Mouse (Mus musculus): ENCODE results near the gene Focad.

DNA sequence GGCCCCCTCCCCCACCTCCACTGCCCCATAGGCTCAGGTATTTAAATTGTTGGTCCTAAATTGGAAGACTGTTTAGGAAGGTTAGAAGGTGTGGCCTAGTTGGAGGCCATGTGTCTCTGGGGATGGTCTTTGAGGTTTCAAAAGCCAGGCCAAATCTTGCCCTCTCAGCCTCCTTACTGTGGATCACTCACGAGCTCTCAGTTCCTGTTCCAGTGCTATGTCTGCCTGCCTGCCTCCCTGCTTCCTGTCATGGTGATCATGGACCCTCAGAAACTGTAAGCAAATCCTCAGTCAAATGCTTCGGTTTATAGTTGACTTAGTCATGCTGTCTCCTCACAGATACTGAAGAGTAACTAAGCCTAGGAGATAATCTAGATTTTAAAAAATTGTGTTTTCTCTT, 364.2 kb downstream of the Focad start:
- no peak for TF ChIP-seq CTCF (IDR thresholded peaks at IDR 0.05; ENCODE audit: low read depth)
- TF ChIP-seq EP300 (IDR thresholded peaks at IDR 0.05; ENCODE audit: low read depth), result no peak
